Comparison of ENCODE assay signal across 8 mouse cellular contexts in genomic region chr7:28917503-28918426, GRCm38 (mm10). TPM values are rescaled to one million over a fixed set of nuclear protein-coding genes. Genes with fewer than 3 reads are reported as not detected.
DNase-seq lines count a peak whose midpoint lies in the region; ATAC-seq and TF ChIP-seq lines count a peak whose summit lies in the region.

No protein-coding gene starts in this region.

- DNase-seq in frontal cortex, adult 2 months (ENCODE audit: extremely low spot score in 1 of 2, low spot score in 1 of 2) = no peak
- DNase-seq in adrenal gland, postnatal 25 days = peak; percentile 73
- DNase-seq in kidney, postnatal 25 days = peak; percentile 84 to 88
- peak; percentile 94 for DNase-seq in lung, embryonic 14.5 days
- no peak for DNase-seq in thymus, postnatal 25 days

- H3K4me2 ChIP-seq in heart, embryonic 14.5 days (ENCODE audit: low read length) = no peak overlapping the region
- peak overlapping the region; percentile 14; the same call in 1 of the 2 replicates for H3K4me2 ChIP-seq in lung, embryonic 14.5 days
- no peak overlapping the region for H3K4me2 ChIP-seq in stomach, embryonic 16.5 days (ENCODE audit: low read depth, low read length)

- peaks cover 43 to 55% of the 10 kb centered on the region in 2 experiments for H3K4me1 ChIP-seq in heart, embryonic 14.5 days (ENCODE audit: control insufficient read depth in 2 of 2, insufficient read depth in 2 of 2, low read length in 2 of 2)
- peaks cover 28% of the 10 kb centered on the region for H3K4me1 ChIP-seq in lung, embryonic 14.5 days (ENCODE audit: insufficient read depth)
- H3K4me1 ChIP-seq in stomach, embryonic 16.5 days (ENCODE audit: control insufficient read depth, insufficient read depth, low read length) = peaks cover 56% of the 10 kb centered on the region

- 0 out of 2 replicates have a peak, but pooled peaks have one; percentile 7 for ATAC-seq in frontal cortex, adult (ENCODE audit: low TSS enrichment)
- no peak for ATAC-seq in heart, embryonic 14.5 days (ENCODE audit: insufficient number of reproducible peaks, insufficient read depth, low FRiP score, low read depth)
- peak; percentile 80 for ATAC-seq in lung, embryonic 14.5 days (ENCODE audit: insufficient read depth)
- peak; percentile 54; the same call in 1 of the 2 replicates for ATAC-seq in stomach, embryonic 16.5 days (ENCODE audit: insufficient read depth, low FRiP score)

- TF ChIP-seq CTCF in lung, embryonic 14.5 days (IDR thresholded peaks at IDR 0.05; ENCODE audit: low read depth) = no peak

- peaks cover 71% of the 10 kb centered on the region for H3K36me3 ChIP-seq in heart, embryonic 14.5 days (ENCODE audit: control insufficient read depth, insufficient read depth, low read length)
- peaks cover 57% of the 10 kb centered on the region for H3K36me3 ChIP-seq in lung, embryonic 14.5 days (ENCODE audit: insufficient read depth)
- peaks cover 24% of the 10 kb centered on the region for H3K36me3 ChIP-seq in stomach, embryonic 16.5 days (ENCODE audit: control insufficient read depth, insufficient read depth, low read length)

- no peaks in the 10 kb centered on the region for H3K27me3 ChIP-seq in heart, embryonic 14.5 days (ENCODE audit: control insufficient read depth, insufficient read depth, low read length)
- no peaks in the 10 kb centered on the region for H3K27me3 ChIP-seq in lung, embryonic 14.5 days (ENCODE audit: insufficient read depth, low read length)
- H3K27me3 ChIP-seq in stomach, embryonic 16.5 days (ENCODE audit: control insufficient read depth, insufficient read depth, low read length) = no peaks in the 10 kb centered on the region

- H3K27ac ChIP-seq in heart, embryonic 14.5 days (replicated peaks in 1 of 2; ENCODE audit: control insufficient read depth in 1 of 2, insufficient read depth in 1 of 2, low read depth in 2 of 2, low read length in 2 of 2) = peak overlapping the region in 1 of 2 experiments; percentile 46; a peak in 2 of 4 replicates
- H3K27ac ChIP-seq in lung, embryonic 14.5 days (ENCODE audit: low read depth) = peak overlapping the region; percentile 71; the same call in 1 of the 2 replicates
- peak overlapping the region; percentile 77 for H3K27ac ChIP-seq in stomach, embryonic 16.5 days (ENCODE audit: low read length)

- no peak overlapping the region for H3K4me3 ChIP-seq in heart, embryonic 14.5 days (ENCODE audit: control insufficient read depth in 1 of 2, insufficient read depth in 1 of 2, low read depth in 1 of 2, low read length in 2 of 2)
- H3K4me3 ChIP-seq in lung, embryonic 14.5 days (ENCODE audit: low read depth, low read length) = no peak overlapping the region
- no peak overlapping the region for H3K4me3 ChIP-seq in stomach, embryonic 16.5 days (replicated peaks; ENCODE audit: low read length)

- 74% methylated on average over 10 of the region's 10 CpGs for WGBS in heart, embryonic 14.5 days
- 34% methylated on average over 10 of the region's 10 CpGs for WGBS in lung, embryonic 14.5 days
- 42% methylated on average over 10 of the region's 10 CpGs for WGBS in stomach, embryonic 16.5 days

- peak overlapping the region; percentile 32; the same call in 1 of the 2 replicates for H3K9ac ChIP-seq in heart, embryonic 14.5 days (ENCODE audit: low read length)
- H3K9ac ChIP-seq in lung, embryonic 14.5 days = no peak overlapping the region
- H3K9ac ChIP-seq in stomach, embryonic 16.5 days (ENCODE audit: low read length) = no peak overlapping the region; the same call in 1 of the 2 replicates

- H3K9me3 ChIP-seq in heart, embryonic 14.5 days (ENCODE audit: control insufficient read depth, low read length) = no peaks in the 10 kb centered on the region
- H3K9me3 ChIP-seq in lung, embryonic 14.5 days (ENCODE audit: low read depth, low read length) = no peaks in the 10 kb centered on the region
- H3K9me3 ChIP-seq in stomach, embryonic 16.5 days (replicated peaks; ENCODE audit: control insufficient read depth, low read length) = no peaks in the 10 kb centered on the region

RNA-seq across cellular contexts. Expression of gene Capn12, which starts 36.5 kb away (rescaled TPM):
- polyA plus RNA-seq in frontal cortex, adult 2 months (2012; rRNA removed) = 0.71 and 1.00 TPM in 2 replicates
- total RNA-seq in adrenal gland, postnatal 25 days (2021) = 0.21 TPM in 1 of 2 replicates, not detected in the other
- 0.27 and 0.46 TPM in 2 replicates for polyA plus RNA-seq in heart, embryonic 14.5 days (2014; fragmentation: Nextera tagmentation; extraction: Ambion mirVana)
- polyA plus RNA-seq in lung, embryonic 14.5 days (2014; fragmentation: Nextera tagmentation; extraction: Ambion mirVana) = 0.42 and 0.61 TPM in 2 replicates
- polyA plus RNA-seq in stomach, embryonic 16.5 days (2015; fragmentation: Nextera tagmentation; extraction: Ambion mirVana) = 0.56 and 0.59 TPM in 2 replicates

RNA-seq across cellular contexts. Expression of gene Actn4, which starts 44.4 kb away (rescaled TPM):
- 214 and 220 TPM in 2 replicates for polyA plus RNA-seq in frontal cortex, adult 2 months (2012; rRNA removed)
- 204 and 206 TPM in 2 replicates for total RNA-seq in adrenal gland, postnatal 25 days (2021)
- polyA plus RNA-seq in heart, embryonic 14.5 days (2014; fragmentation: Nextera tagmentation; extraction: Ambion mirVana) = 221 and 228 TPM in 2 replicates
- polyA plus RNA-seq in lung, embryonic 14.5 days (2014; fragmentation: Nextera tagmentation; extraction: Ambion mirVana) = 266 and 270 TPM in 2 replicates
- polyA plus RNA-seq in stomach, embryonic 16.5 days (2015; fragmentation: Nextera tagmentation; extraction: Ambion mirVana) = 413 and 449 TPM in 2 replicates

RNA-seq across cellular contexts. Expression of gene Lgals7, which starts 54.1 kb away (rescaled TPM):
- 0.70 and 0.80 TPM in 2 replicates for polyA plus RNA-seq in frontal cortex, adult 2 months (2012; rRNA removed)
- not detected in 2 replicates for total RNA-seq in adrenal gland, postnatal 25 days (2021)
- 1.3 and 2.6 TPM in 2 replicates for polyA plus RNA-seq in heart, embryonic 14.5 days (2014; fragmentation: Nextera tagmentation; extraction: Ambion mirVana)
- polyA plus RNA-seq in lung, embryonic 14.5 days (2014; fragmentation: Nextera tagmentation; extraction: Ambion mirVana) = 1.0 and 1.7 TPM in 2 replicates
- polyA plus RNA-seq in stomach, embryonic 16.5 days (2015; fragmentation: Nextera tagmentation; extraction: Ambion mirVana) = 5.8 and 9.9 TPM in 2 replicates

Comparison
In these comparisons a context has a peak if more than half of its experiments do, and no peak if none do; other contexts are left out.
1. DNase-seq: peak in adrenal gland, postnatal 25 days (single experiment), kidney, postnatal 25 days (2 of 2) and lung, embryonic 14.5 days (single experiment); none in frontal cortex, adult 2 months (0 of 2) and thymus, postnatal 25 days (single experiment).